Mouse (Mus musculus): ENCODE data around the gene Pla2g2f.

Gene Pla2g2f

GRCm38 (mm10) chr4:138757416-138757815 lies at the start of gene Pla2g2f:
Gene Pla2g2f, minus strand, starts transcription at chr4:138757626.
- DNase-seq (ENCODE audit: low spot score) = no peak

DNA sequence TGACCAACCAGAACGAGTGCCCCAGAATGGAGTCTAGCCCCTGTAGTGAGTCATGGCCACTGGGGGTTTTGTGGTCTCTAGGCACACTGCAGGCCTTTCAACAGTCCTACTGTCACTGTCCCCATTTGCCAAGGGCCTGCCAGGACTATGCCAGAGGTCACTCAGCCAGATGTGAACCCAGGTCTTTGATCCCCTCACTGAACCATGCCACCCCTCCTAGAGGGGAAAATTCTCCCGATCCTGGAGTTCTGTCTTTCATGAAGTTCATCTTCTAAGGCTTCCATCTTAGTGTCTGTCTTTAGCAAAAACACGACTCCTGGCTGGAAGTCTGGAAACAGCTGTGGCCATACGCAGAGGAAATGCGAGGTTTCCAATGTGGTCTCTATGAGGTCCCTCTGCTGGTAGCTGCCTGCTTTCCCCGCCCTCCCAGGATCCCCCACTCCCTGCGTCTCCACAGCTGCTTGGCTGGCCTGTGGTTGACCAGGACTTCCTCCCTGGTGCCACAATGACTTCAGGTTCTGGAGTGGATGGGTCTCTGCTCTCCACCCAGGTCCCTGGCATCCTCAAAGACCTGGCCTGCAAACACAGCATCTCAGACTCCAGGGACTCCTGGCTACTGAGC lies 49.6 kb upstream of the Pla2g2f start:
- no peak for DNase-seq (ENCODE audit: low spot score)

DNA sequence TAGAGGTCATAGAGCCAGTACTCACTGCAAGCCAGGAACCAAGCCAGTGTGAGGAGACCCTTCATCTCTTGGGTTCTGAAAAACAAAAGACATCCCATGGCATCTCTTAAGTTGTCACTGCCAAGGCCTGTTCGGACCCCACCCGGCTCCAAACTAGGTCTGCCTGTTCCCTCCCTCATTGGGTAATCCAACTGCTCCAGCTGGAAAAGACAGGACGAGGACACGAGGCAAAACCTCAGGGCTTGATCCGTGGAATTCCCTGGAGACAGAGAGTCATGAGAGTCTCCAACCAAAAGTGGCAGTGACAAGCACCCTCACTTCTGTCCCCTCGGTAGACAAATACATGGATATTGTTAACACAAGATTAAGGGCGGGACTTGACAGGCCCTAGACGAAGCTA lies 48.7 kb upstream of the Pla2g2f start:
- DNase-seq (ENCODE audit: low spot score) = no peak

GRCm38 (mm10) chr4:138805248-138805647 lies 47.8 kb upstream of the Pla2g2f start:
- no peak for DNase-seq (ENCODE audit: low spot score)

- DNase-seq (ENCODE audit: low spot score) = no peak
Observed at GRCm38 (mm10) chr4:138802917-138803316, 45.5 kb upstream of the Pla2g2f start.

GRCm38 (mm10) chr4:138801631-138802030 lies 44.2 kb upstream of the Pla2g2f start:
- DNase-seq (ENCODE audit: low spot score) = no peak

GRCm38 (mm10) chr4:138800134-138800744 lies 42.8 kb upstream of the Pla2g2f start:
- DNase-seq (ENCODE audit: low spot score) = no peak

GRCm38 (mm10) chr4:138797217-138797570 lies 39.8 kb upstream of the Pla2g2f start:
- DNase-seq (ENCODE audit: low spot score) = no peak

DNA sequence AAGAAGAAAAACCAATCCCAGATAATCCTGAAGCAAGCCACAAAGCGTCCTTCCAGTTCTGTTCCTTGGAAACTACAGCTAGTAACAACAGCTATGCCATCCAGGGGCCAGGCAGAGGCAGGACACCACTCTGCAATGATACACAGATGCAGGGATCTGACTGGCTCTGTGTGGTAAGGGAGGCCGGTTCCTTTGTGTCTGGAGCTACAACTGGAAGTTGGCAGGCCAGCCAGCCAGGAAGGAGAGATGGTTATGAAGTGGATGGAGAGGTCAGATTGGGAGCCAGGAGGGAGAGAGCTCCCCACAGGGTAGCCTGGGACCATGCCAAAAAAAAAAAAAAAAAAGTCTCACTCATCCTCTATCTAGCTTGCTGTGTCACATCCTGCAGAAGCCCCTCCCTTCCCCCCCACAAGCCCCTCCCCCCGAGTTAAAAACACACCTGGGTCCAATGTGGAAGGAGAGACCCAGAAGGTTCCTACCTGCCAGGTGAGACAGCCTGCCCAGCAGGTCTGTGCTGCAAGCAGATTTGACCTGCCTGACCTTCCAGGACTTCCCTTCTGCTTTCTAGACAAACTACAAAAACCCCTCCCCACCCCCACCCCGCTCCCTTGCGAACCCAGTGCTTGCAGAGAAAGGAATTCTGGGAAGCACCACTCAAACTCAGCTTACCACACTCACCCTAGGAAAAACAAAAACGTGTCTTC lies 39.2 kb upstream of the Pla2g2f start:
- no peak for DNase-seq (ENCODE audit: low spot score)

DNA sequence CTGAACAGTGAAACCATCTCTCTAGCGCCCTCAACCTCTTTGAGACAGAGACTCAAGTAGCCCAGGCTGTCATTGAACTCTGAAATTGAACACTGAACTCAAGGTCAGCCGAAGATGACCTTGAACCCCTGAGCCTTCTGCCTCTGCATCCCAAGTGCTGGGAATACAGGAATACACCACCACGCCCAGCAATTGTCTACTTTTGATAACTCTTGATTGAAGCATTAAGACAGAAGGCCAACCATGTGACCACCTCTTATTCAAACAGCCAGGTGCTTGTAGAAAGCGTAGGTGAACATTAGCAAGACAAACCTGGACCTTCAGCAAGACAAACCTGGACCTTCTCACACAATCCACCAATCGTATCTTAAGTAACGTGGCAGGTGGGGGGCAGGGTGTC lies 36.9 kb upstream of the Pla2g2f start:
- DNase-seq (ENCODE audit: low spot score) = no peak

DNA sequence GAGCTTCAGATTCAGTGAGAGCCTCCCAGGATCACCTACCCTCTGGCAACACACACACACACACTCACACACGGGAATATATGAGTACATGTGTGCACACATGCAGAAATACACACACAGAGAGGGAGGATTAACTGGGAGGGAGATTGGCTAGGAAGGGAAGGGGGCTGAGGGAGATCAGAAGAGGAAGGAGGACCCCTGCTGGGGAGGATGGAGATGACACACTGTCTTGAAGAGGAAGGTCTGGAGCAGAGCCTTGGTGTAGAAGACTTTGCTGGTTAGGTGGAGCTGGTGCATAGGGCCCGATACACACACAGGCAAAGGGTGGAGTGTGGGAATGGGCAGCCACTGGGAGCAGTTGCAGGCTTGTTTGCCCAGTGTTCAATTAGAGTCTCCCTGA lies 35.9 kb upstream of the Pla2g2f start:
- DNase-seq (ENCODE audit: low spot score) = peak; percentile 39

DNA sequence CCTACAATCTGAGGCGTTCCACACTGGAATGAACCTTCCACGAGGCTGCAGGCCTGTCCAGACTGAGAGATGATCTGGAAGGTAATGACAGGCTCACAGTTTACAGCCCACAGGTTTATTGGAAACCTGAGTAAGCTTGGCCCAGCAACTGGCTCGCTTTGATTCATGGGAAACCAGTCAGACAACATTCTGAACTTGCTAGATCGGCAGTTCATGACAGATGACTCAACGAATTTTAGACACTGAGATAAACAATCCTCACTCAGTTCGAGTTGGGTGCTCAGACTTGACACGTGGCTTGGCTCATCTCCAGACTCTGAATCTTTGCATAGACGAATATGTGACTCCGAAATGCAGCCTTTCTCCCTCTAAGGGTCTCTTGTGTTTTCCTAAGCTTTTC lies 35.2 kb upstream of the Pla2g2f start:
- DNase-seq (ENCODE audit: low spot score) = peak; percentile 57

DNA sequence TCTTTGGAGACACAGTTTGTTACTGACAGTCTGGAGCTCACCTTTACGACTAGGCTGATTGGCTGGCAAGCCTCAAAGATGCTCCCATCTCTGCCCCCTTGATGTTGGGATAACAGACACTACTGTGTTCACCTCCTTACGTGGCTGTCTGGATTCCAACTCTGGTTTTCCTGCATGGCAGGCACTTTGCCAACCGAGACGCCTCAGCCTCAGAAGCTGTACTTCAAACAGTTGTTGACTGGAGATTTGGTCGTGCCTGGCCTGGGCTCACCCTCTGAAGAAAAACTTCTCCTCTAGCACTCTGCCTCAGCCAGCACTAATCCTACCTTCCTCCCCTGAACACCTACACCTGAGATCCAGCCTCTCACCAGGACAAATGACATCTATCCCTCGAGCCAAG lies 34.0 kb upstream of the Pla2g2f start:
- DNase-seq (ENCODE audit: low spot score) = no peak

GRCm38 (mm10) chr4:138788381-138788780 lies 31.0 kb upstream of the Pla2g2f start:
- no peak for DNase-seq (ENCODE audit: low spot score)

DNA sequence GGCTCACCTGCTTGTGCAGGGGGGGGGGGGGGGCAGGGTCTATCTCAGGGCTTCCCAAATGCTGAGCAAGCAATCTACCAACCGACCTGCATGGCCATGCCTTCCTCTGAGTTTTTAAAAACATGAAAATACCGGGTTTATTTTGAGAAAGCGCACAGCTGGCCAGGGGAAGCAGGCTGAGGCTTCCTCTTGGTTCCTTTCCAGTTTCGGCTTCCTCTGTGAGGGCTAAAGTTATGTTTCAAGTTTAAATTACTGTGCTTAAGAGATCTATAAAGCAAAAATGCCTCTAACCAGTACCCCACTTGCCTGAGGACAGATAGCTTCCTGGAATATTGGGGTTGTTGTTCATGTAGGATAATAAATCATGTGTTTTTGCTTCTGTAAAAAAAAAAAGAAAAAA lies 28.7 kb upstream of the Pla2g2f start:
- no peak for DNase-seq (ENCODE audit: low spot score)

- DNase-seq (ENCODE audit: low spot score) = no peak
Observed at GRCm38 (mm10) chr4:138785721-138786120, 28.3 kb upstream of the Pla2g2f start.

DNA sequence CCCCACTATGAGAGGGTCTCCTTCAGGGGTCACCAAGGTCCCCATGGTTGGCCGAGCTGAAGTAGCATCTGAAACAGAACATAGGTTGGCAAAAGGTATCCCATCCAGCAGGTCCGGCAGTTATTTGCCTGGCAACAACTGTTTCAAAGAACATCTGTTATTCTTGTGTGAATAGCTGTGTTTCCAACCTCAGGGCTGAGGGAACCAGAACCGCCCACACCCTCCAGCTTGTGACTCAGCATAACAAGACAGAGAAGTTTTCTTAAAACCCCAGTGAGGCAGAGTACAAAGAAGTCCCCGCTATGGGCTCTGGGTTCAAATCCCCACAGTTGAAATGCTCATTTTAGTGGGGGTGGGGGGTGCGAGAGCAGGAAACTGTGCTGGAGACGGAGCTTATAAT lies 24.7 kb upstream of the Pla2g2f start:
- no peak for DNase-seq (ENCODE audit: low spot score)

DNA sequence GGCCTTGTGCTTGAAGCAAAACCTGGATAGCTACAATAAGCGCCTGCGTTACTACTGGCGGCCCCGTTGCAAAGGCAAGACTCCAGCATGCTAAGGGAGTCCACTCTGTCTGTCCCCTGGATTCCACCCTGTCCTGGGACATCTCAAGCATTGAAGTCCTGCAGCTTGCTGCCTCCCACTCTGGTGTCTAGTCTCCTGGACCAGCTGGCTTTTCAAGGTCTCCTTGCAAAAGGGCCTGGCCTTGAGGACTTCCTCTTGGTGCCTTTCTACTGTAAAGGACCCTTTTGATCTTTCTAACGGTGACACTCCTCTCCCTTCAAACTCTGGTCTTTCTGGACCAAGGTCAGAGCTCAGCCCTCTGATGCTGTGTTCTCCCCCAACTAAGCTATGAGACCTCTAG lies 22.9 kb upstream of the Pla2g2f start:
- no peak for DNase-seq (ENCODE audit: low spot score)

DNA sequence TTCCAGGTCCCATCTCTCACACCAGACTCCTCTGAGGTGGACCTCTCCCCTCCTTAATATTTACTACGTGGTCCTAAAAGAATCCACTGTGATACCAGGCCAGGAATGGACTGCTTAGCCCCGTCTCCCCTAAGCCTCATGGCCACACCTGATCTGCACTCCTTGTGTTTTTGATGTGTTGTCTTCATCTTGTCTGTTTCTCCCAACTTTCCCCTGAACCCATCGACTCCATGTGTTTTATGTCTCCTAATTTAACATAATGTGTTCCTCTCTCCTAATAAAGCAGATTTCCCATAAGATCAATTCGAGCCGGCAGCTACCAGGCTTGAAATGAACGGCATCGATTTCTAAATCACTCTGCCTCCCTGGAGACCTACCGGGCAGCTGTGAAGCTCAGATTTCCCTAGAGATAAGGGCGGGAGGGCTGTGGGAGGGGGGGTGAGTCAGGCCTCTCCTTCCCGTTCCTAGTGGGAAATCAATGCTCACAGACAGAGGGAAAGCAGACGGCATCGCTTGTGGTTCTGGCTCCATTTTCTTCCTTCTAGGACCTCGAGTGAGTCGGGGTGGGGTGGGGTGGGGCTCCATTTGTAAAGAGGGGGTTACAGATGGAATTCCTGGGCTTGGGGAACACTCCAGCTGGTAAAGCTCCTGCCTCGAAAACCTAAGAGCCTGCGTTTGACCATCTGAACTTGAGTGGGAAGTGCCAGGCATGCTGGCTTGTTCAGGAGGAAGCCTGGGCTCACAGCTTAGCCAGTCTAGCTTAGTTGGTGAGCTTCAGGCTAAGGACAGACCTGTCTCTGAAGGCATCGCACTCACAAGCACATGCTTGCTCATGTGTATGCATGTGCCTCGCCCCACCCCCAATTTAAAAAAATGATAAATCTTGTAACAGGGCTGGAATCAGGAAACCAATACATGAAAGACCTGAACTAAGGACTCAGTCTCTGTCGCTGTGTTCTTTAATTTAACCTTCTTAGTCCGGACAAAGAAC lies 20.3 kb upstream of the Pla2g2f start:
- DNase-seq (ENCODE audit: low spot score) = no peak

DNA sequence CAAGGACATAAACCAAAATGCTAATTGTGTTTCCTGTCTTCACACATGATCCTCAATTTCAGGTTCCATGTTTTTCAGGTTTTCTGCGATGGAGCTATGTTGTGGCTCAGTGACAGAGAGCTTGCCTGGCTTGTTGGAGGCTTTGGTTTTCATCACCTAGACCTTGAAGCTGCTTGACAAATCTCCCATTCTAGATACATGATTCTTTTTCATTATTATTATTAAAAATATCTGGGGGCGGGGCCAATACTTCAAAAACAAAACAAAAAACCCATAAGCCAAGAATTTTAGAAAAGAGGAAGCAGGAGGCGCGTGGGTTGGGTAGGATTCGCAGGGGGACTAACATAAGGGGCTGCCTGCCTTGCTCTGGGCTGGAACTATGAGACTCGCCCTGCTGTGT lies 18.0 kb upstream of the Pla2g2f start, which contains the start of gene Pla2g2d:
Pla2g2d (plus strand) TSS at position 301 of the 400 bp plus-strand sequence.
- no peak for DNase-seq (ENCODE audit: low spot score)

GRCm38 (mm10) chr4:138772386-138772785 lies 15.0 kb upstream of the Pla2g2f start:
- DNase-seq (ENCODE audit: low spot score) = no peak

DNA sequence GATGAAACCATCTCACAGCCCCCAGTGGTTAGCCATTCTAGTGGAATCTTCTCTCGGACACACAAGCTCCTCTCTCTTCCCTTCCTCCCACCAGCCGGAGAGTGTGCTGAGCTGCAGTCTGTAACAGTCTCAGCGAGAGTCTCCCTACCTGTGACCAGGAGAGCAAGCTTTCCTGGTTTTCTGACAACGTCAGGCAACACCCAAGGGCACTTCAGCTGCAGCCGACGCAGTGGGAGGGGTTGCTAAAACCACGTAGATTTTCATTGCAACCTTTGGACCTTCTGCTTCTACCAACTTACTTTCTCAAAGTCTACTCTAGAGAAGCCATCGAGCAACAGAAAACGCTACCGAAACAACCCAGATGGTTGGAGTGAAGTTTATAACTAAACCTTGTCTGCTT lies 14.5 kb upstream of the Pla2g2f start:
- no peak for DNase-seq (ENCODE audit: low spot score)

All from urinary bladder, postnatal 14 days (tissue).